Mouse (Mus musculus): ENCODE data around the gene Snx30.

Gene Snx30

GRCm38 (mm10) chr4:59917966-59918365, 112.3 kb downstream of the Snx30 start:
- no peak for DNase-seq

- DNase-seq = no peak
Measured at GRCm38 (mm10) chr4:59925082-59925481, 119.4 kb downstream of the Snx30 start.

- DNase-seq = no peak
Measured at GRCm38 (mm10) chr4:59927666-59928065, 122.0 kb downstream of the Snx30 start.

GRCm38 (mm10) chr4:59928347-59928746, 122.7 kb downstream of the Snx30 start:
- peak; percentile 73 for DNase-seq

GRCm38 (mm10) chr4:59932505-59933281, 127.1 kb downstream of the Snx30 start:
- no peak for DNase-seq

- DNase-seq = no peak
Measured at GRCm38 (mm10) chr4:59937543-59937942, 131.9 kb downstream of the Snx30 start.
